Mouse (Mus musculus): Measurements from ENCODE around the gene Agpat3.
A peak's percentile ranks its signal among the peaks of the same experiment; 100 is the strongest.

Agpat3 gene

DNA sequence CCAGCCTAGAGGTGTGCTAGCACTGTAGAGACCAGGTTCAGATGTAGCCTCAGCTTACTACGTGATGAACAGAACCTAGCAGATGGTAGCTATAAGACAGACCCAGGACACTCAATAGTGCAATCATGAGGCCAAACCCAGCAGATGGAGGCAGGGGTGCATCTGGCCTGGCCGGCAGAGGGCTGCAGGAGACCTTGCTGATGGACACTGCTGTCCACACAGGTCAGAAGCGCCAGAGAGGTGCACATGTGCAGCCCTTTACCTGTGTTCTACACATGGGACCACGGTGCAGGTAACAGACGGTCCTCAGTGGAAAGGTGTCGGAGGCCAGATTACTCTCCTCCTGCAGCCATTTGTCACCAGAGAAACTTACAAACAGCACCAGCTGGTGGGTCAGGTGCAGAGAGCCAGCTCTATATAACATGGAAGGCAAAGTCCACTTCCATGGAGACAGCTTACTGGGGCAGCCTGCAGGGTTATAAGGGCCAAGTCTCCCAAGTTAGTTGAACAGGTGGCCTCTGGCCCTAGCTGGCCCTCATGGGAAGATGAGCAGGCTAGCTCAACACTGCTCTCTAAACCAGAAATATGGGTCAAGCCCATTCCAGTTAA is 27.6 kb downstream of the Agpat3 start:
- no peak for DNase-seq (ENCODE audit: low read depth in 2 of 2, low spot score in 2 of 2)

GRCm38 (mm10) chr10:78323214-78323880 is 28.9 kb downstream of the Agpat3 start:
- no peak for DNase-seq (ENCODE audit: low read depth in 2 of 2, low spot score in 2 of 2)

- DNase-seq (ENCODE audit: low read depth in 2 of 2, low spot score in 2 of 2), result no peak
Measured at GRCm38 (mm10) chr10:78322806-78323205, 29.5 kb downstream of the Agpat3 start.

- DNase-seq (ENCODE audit: low read depth in 2 of 2, low spot score in 2 of 2), result no peak
Measured at GRCm38 (mm10) chr10:78321133-78321757, 31.0 kb downstream of the Agpat3 start.

- no peak for DNase-seq (ENCODE audit: low read depth in 2 of 2, low spot score in 2 of 2)
Measured at GRCm38 (mm10) chr10:78320526-78320925, 31.8 kb downstream of the Agpat3 start.

DNA sequence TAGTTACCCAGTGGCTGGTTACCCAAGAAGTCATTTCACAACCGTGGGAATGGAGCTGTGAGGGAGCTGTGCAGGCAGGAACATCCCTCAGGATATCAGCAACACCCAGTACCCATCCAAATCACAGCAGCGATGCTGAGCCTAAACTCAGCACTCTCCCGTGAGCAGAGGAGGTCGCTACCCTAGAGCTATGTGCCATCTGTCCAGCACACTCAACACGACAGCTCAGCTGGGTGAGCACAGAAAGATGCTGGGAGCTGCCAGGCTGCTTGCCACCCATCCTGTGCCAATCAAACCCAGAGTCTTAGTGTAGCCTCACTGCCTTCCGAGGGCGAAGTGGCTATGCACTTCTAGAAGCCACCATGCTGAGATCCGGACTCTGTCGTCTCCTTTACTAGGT is 32.3 kb downstream of the Agpat3 start:
- no peak for DNase-seq (ENCODE audit: low read depth in 2 of 2, low spot score in 2 of 2)

DNA sequence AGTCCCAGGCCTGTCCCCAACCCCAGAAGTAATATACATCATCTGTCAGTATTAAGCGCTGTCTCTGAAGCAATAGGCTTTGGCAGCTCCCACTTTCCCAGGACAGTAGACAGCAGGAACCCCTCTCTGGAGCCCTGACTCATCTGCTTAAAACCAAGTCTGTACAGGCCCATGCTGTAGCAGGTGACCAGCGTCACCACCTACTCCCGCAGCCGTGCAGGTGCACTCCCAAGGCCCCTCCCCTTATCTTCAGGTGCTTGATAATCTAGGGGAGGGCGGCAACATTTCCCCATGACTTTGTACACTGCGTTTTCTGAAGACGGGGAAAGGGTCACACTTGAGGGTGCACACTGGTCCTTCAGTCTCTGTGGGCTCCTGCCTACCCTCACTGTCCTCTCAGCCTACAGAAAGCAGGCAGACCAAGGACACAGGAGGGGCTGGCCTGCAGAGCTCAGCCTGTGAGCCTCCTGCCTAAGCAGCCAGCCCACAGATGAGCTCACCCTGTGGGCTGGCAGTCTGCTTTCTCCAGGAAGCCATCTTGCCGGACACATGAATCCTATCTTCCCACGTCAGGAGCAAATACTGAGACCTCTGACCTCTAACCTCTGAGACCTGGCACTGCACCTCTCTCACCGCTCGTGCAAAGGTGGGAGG is 34.9 kb downstream of the Agpat3 start:
- no peak for DNase-seq (ENCODE audit: low read depth in 2 of 2, low spot score in 2 of 2)

- DNase-seq (ENCODE audit: low read depth in 2 of 2, low spot score in 2 of 2), result no peak
Measured at GRCm38 (mm10) chr10:78316228-78317087, 35.8 kb downstream of the Agpat3 start.

GRCm38 (mm10) chr10:78315145-78315544 is 37.1 kb downstream of the Agpat3 start:
- no peak for DNase-seq (ENCODE audit: low read depth in 2 of 2, low spot score in 2 of 2)

- DNase-seq (ENCODE audit: low read depth in 2 of 2, low spot score in 2 of 2), result no peak
Measured at GRCm38 (mm10) chr10:78311886-78312635, 40.2 kb downstream of the Agpat3 start.

DNA sequence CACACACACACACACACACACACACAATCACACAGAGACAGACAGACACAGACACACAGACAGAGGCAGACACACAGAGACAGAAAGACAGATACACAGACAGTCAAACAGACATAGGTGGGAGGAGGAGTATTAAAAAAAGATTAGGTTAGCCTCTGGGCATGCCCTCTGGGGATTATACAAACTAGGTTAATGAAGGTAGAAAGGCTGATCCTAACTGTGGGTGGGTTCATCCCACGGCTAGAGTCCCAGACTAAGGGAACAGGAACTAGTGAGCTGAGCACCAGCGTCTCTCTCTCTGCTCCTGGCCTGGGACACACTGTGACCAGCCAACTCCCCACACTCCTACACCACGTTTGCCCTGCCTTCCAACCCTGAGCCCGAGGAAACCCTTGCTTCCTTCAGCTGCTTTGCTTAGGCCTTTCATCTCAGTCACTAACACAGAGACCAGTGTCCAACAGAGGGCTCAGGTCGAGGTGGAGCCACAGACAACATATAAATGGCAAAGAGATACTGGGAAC is 41.5 kb downstream of the Agpat3 start:
- DNase-seq (ENCODE audit: low read depth in 2 of 2, low spot score in 2 of 2), result no peak

DNA sequence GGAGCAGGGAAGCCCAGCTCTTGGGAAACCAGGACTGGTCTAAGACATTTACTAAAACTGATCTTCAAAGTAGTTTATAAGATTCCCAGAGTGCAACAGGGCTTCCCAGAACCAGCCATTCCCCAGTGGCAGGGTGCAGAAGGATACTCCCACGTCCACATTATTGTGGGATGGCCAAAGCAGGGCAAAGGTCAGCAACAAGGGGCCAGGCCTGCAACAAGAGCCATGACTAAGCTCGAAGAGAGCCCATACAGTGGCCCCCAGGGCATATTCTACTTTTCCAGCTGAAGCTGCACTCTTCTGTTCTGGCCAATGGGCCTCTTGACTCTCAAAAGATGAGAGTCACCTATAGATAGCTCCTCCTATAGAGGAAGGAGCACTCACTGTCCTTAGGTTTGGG is 43.7 kb downstream of the Agpat3 start:
- DNase-seq (ENCODE audit: low read depth in 2 of 2, low spot score in 2 of 2), result no peak

GRCm38 (mm10) chr10:78307391-78307790 is 44.9 kb downstream of the Agpat3 start:
- DNase-seq (ENCODE audit: low read depth in 2 of 2, low spot score in 2 of 2), result no peak

DNA sequence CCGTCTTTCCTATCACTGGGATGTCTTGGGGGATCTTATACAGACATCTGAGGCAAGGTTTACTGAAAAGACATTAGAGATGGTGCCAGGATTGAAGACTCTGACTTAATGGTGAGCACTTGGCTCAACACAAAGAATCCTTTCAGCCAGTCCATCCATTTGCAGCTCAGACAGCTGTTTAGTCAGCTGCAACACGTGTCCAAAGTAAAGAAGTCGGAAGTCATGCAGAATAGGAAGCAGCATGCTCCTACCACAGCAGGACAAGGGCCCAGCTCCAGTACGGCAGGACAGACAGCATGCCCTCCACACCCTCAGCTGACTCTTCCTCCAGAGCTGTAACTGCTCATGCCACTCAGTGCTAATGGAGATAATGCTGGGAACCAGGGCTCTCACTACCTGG is 46.3 kb downstream of the Agpat3 start:
- no peak for DNase-seq (ENCODE audit: low read depth in 2 of 2, low spot score in 2 of 2)

- DNase-seq (ENCODE audit: low read depth in 2 of 2, low spot score in 2 of 2), result no peak
Measured at GRCm38 (mm10) chr10:78304996-78305395, 47.3 kb downstream of the Agpat3 start.

DNA sequence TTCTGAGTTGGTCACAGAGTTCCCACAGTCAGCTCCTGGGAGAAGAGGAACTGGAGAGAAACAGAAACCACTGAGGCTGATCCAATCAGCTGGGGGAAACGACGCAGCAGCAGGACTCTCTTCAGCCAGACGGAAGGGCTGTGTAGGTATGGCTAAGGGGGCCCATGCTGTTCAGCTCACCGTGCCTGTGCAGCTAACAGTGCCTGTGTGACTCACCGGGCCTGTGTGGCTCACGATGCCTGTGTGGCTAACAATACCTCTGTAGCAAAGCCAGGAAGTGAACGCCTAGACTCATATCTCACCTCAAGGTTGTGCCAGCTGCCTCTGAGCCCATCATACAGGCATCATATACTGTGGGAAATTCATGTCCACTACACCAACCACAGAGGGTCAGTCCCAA is 48.6 kb downstream of the Agpat3 start:
- peak; percentile 45 to 50 for DNase-seq (ENCODE audit: low read depth in 2 of 2, low spot score in 2 of 2)

DNA sequence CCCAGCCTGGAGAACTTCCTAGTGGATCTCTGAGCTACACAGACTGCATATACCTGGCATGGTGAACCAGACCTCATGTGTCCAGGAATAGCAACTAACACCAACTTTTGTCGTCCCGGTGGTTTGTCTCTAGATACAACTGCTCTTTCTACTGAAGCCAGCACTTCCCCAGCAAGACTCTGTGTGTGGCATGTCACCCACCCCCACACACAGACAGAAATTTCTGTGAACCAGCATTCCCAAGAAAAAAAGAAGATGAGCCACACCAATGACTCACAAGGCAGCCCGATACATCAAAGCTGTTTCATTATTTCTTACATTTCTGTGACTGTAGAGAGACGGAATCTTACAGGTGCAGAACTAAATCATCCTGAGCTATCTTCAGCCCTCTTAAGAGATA is 52.2 kb downstream of the Agpat3 start:
- no peak for DNase-seq (ENCODE audit: low read depth in 2 of 2, low spot score in 2 of 2)

GRCm38 (mm10) chr10:78298651-78299644 is 53.3 kb downstream of the Agpat3 start:
- DNase-seq (ENCODE audit: low read depth in 2 of 2, low spot score in 2 of 2), result peak; percentile 28 to 50

Data from CD8-positive naive resting alpha-beta T cell, adult 2 months (primary cell).